Comparison of ENCODE assay signal across 22 mouse cellular contexts in genomic region chr9:52835481-52836150, GRCm38 (mm10).
A peak's percentile ranks its signal among the peaks of the same experiment; 100 is the strongest.
DNase-seq lines count a peak whose midpoint lies in the region; ATAC-seq and TF ChIP-seq lines count a peak whose summit lies in the region.
"Had no signal": no experiment of that assay in that cellular context is flagged by ENCODE, and none has a peak within 500 bp of the region (broad histone marks: within the 10 kb centered on the region; RNA-seq: fewer than 3 reads in every experiment).

No protein-coding gene starts in this region.

- intact Hi-C loops in left cerebral cortex, postnatal 4 days (cut with DNase I), result no loop called here
- intact Hi-C loops in left cerebral cortex, adult 2 months (cut with DNase I), result no loop called here

- H3K4me3 ChIP-seq in left cerebral cortex, adult 2 months, result no peak overlapping the region
- H3K4me3 ChIP-seq in heart, embryonic 15.5 days, result no peak overlapping the region
- H3K4me3 ChIP-seq: embryonic facial prominence, embryonic 10.5 days; hindbrain, embryonic 10.5 days; intestine, embryonic 15.5 days; liver, embryonic 13.5 days; midbrain, embryonic 13.5 days had no signal

- peaks cover 3% of the 10 kb centered on the region; the same call in 1 of the 2 replicates for H3K4me1 ChIP-seq in heart, embryonic 15.5 days (replicated peaks)
- H3K4me1 ChIP-seq: hindbrain, embryonic 10.5 days; intestine, embryonic 15.5 days; liver, embryonic 13.5 days; midbrain, embryonic 13.5 days had no signal

- no peak for TF ChIP-seq CTCF in left cerebral cortex, adult 2 months (IDR thresholded peaks at IDR 0.05)

- no peak for ATAC-seq in cerebellum, adult (ENCODE audit: insufficient number of reproducible peaks, low FRiP score, low TSS enrichment)
- no peak for ATAC-seq in heart, embryonic 15.5 days (replicated peaks; ENCODE audit: insufficient number of reproducible peaks, insufficient read depth, low FRiP score, low read depth)
- ATAC-seq: CD4-positive, CD25-positive, alpha-beta regulatory T cell, adult 4 months; forebrain, embryonic 16.5 days; hindbrain, embryonic 16.5 days; intestine, embryonic 15.5 days; midbrain, embryonic 13.5 days had no signal

- H3K36me3 ChIP-seq in heart, embryonic 15.5 days, result no peaks in the 10 kb centered on the region
- H3K36me3 ChIP-seq: embryonic facial prominence, embryonic 10.5 days; hindbrain, embryonic 10.5 days; intestine, embryonic 15.5 days; liver, embryonic 13.5 days; midbrain, embryonic 13.5 days had no signal

- WGBS in heart, embryonic 15.5 days, result 56% methylated on average over 8 of the region's 8 CpGs

- H3K9ac ChIP-seq in heart, embryonic 15.5 days, result no peak overlapping the region
- H3K9ac ChIP-seq: intestine, embryonic 15.5 days; liver, embryonic 13.5 days; lung, embryonic 14.5 days; midbrain, embryonic 13.5 days had no signal

- no peak overlapping the region for H3K27ac ChIP-seq in left cerebral cortex, adult 2 months
- 0 out of 2 replicates have a peak overlapping the region, but pooled peaks have one; percentile 20 for H3K27ac ChIP-seq in heart, embryonic 15.5 days
- H3K27ac ChIP-seq: embryonic facial prominence, embryonic 10.5 days; hindbrain, embryonic 10.5 days; intestine, embryonic 15.5 days; liver, embryonic 13.5 days; midbrain, embryonic 13.5 days had no signal

- no peak overlapping the region for H3K4me2 ChIP-seq in heart, embryonic 15.5 days
- H3K4me2 ChIP-seq: intestine, embryonic 15.5 days; liver, embryonic 13.5 days; lung, embryonic 14.5 days; midbrain, embryonic 13.5 days had no signal

- no peaks in the 10 kb centered on the region for H3K27me3 ChIP-seq in heart, embryonic 15.5 days
- H3K27me3 ChIP-seq: intestine, embryonic 15.5 days; liver, embryonic 13.5 days; midbrain, embryonic 13.5 days had no signal

- H3K9me3 ChIP-seq in heart, embryonic 15.5 days (replicated peaks), result no peaks in the 10 kb centered on the region
- H3K9me3 ChIP-seq: embryonic facial prominence, embryonic 10.5 days; hindbrain, embryonic 10.5 days; intestine, embryonic 15.5 days; liver, embryonic 13.5 days; midbrain, embryonic 13.5 days had no signal

- peak; percentile 2 for DNase-seq in cerebellum, adult 8-10 months
- peak; percentile 5 for DNase-seq in left cerebral cortex, postnatal 4 days
- no peak for DNase-seq in left cerebral cortex, adult 2 months (ENCODE audit: extremely low spot score in 1 of 2, low spot score in 2 of 2)
- DNase-seq in Muller cell, postnatal 12 days (ENCODE audit: inconsistent ontology term), result no peak
- DNase-seq in urinary bladder, postnatal 25 days (ENCODE audit: low spot score), result no peak
- DNase-seq: gastrocnemius, postnatal 10 days; kidney, adult 8-10 months; kidney, postnatal 10 days; layer of hippocampus, postnatal 36 days; liver, embryonic 13.5 days; lung, embryonic 14.5 days; right cerebral cortex, postnatal 25 days; spleen, adult 18-20 months had no signal

Comparison
In these comparisons a context has a peak if more than half of its experiments do, and no peak if none do; other contexts are left out.
1. DNase-seq: peak in cerebellum, adult 8-10 months (single experiment) and left cerebral cortex, postnatal 4 days (single experiment); none in left cerebral cortex, adult 2 months (0 of 2), Muller cell, postnatal 12 days (single experiment) and urinary bladder, postnatal 25 days (single experiment).